Mouse (Mus musculus): Measurements from ENCODE around the gene Eef2k.

DNA sequence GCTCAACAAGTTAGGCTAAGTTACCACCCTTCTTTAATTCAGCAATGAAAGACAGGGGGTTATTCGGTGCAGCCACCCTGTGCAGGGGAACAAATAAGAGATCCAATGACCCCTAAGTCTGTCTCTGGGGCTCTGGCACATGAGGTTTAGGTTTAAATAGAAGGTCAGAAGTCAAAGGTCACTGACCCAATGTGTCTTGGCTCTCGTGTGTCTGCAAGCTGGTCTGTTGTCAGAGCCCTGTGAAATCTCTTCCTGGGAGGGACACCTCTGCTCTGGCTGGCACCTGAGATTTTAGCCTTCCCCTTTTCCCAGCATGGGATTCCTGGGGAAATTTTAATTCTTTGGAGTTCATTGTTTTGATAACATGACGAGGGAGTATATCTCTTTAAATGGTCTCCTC, 19.6 kb downstream of the Eef2k start:
- TF ChIP-seq CTCF (IDR thresholded peaks at IDR 0.05; ENCODE audit: low read depth, low read length) (no peak), POLR2A (IDR thresholded peaks at IDR 0.05; ENCODE audit: insufficient read depth, low read length) (no peak), EP300 (IDR thresholded peaks at IDR 0.05; ENCODE audit: insufficient read depth, low read depth, low read length) (no peak)
